Mouse (Mus musculus): ENCODE data around the gene Aldh4a1. TPM values are rescaled to one million over a fixed set of nuclear protein-coding genes. Genes with fewer than 3 reads are reported as not detected.

Aldh4a1 gene
- total RNA-seq (2021), result 10 to 100 TPM; 15.6 to 15.7 TPM

GRCm38 (mm10) chr4:139622373-139623282, at the start of gene Aldh4a1:
Aldh4a1 (plus strand) TSS chr4:139622866.
- peak; percentile 92 to 94 for DNase-seq
- intact Hi-C loops (cut with DNase I), result no loop called here

GRCm38 (mm10) chr4:139572928-139573512, 49.6 kb upstream of the Aldh4a1 start:
- intact Hi-C loops (cut with DNase I), result loop anchor here (5.0 kb wide), 1 partner anchor 91 kb away; no protein-coding TSS in a partner anchor
- DNase-seq, result no peak

GRCm38 (mm10) chr4:139574156-139574798, 48.4 kb upstream of the Aldh4a1 start:
- intact Hi-C loops (cut with DNase I), result loop anchor here (1.0 to 5.0 kb wide), 2 partner anchors 25 to 92 kb away; no protein-coding TSS in a partner anchor
- DNase-seq, result peak; percentile 99

GRCm38 (mm10) chr4:139574799-139575672, 47.6 kb upstream of the Aldh4a1 start:
- intact Hi-C loops (cut with DNase I), result loop anchor here (1.0 to 5.0 kb wide), 3 partner anchors 24 to 93 kb away; no protein-coding TSS in a partner anchor
- peak in 1 of 2 experiments; percentile 62 for DNase-seq

- intact Hi-C loops (cut with DNase I), result loop anchor here (5.0 kb wide), 1 partner anchor 37 kb away; no protein-coding TSS in a partner anchor
- DNase-seq, result no peak
These were observed 47.0 kb upstream of the Aldh4a1 start for GRCm38 (mm10) chr4:139575673-139576003.

- intact Hi-C loops (cut with DNase I), result loop anchor here (5.0 kb wide), 1 partner anchor 36 kb away; no protein-coding TSS in a partner anchor
- peak in 1 of 2 experiments; percentile 7 for DNase-seq
These were observed 46.3 kb upstream of the Aldh4a1 start for GRCm38 (mm10) chr4:139576251-139576880.

- intact Hi-C loops (cut with DNase I), result loop anchor here (5.0 kb wide), 1 partner anchor 35 kb away; no protein-coding TSS in a partner anchor
- peak in 1 of 2 experiments; percentile 12 for DNase-seq
These were observed 45.7 kb upstream of the Aldh4a1 start for GRCm38 (mm10) chr4:139577006-139577405.

- intact Hi-C loops (cut with DNase I), result loop anchor here (5.0 kb wide), 1 partner anchor 34 kb away; no protein-coding TSS in a partner anchor
- DNase-seq, result no peak
These were observed 44.3 kb upstream of the Aldh4a1 start for GRCm38 (mm10) chr4:139578389-139578788.

- intact Hi-C loops (cut with DNase I), result loop anchor here (5.0 kb wide), 1 partner anchor 33 kb away; no protein-coding TSS in a partner anchor
These were observed 43.7 kb upstream of the Aldh4a1 start for GRCm38 (mm10) chr4:139579003-139579402.

GRCm38 (mm10) chr4:139579466-139579865, 43.2 kb upstream of the Aldh4a1 start:
- intact Hi-C loops (cut with DNase I), result loop anchor here (5.0 kb wide), 1 partner anchor 33 kb away; no protein-coding TSS in a partner anchor
- DNase-seq, result no peak

More at GRCm38 (mm10) chr4:139579003-139579402, 43.7 kb upstream of the Aldh4a1 start:
- no peak for DNase-seq

- peak; percentile 79 to 80 for DNase-seq
- intact Hi-C loops (cut with DNase I), result no loop called here
These were observed 41.9 kb upstream of the Aldh4a1 start for GRCm38 (mm10) chr4:139580663-139581336.

- intact Hi-C loops (cut with DNase I), result no loop called here
- DNase-seq, result peak in 1 of 2 experiments; percentile 67
These were observed 41.1 kb upstream of the Aldh4a1 start for GRCm38 (mm10) chr4:139581427-139582051.

- DNase-seq, result no peak
- intact Hi-C loops (cut with DNase I), result no loop called here
These were observed 40.3 kb upstream of the Aldh4a1 start for GRCm38 (mm10) chr4:139582346-139582745.

- no peak for DNase-seq
- intact Hi-C loops (cut with DNase I), result no loop called here
These were observed 39.8 kb upstream of the Aldh4a1 start for GRCm38 (mm10) chr4:139582903-139583302.

GRCm38 (mm10) chr4:139583629-139584245, 38.9 kb upstream of the Aldh4a1 start:
- DNase-seq, result no peak
- intact Hi-C loops (cut with DNase I), result no loop called here

- intact Hi-C loops (cut with DNase I), result no loop called here
- no peak for DNase-seq
These were observed 38.0 kb upstream of the Aldh4a1 start for GRCm38 (mm10) chr4:139584704-139585103.

- intact Hi-C loops (cut with DNase I), result no loop called here
- no peak for DNase-seq
These were observed 37.0 kb upstream of the Aldh4a1 start for GRCm38 (mm10) chr4:139585713-139586112.

- intact Hi-C loops (cut with DNase I), result no loop called here
These were observed 35.3 kb upstream of the Aldh4a1 start for GRCm38 (mm10) chr4:139587370-139587769.

More at GRCm38 (mm10) chr4:139587370-139587769, 35.3 kb upstream of the Aldh4a1 start:
- DNase-seq, result no peak

Data from heart, postnatal 10 days (tissue).